Mouse (Mus musculus): Measurements from ENCODE around the gene Nagpa. TPM values are rescaled to one million over a fixed set of nuclear protein-coding genes. Genes with fewer than 3 reads are reported as not detected.
"Not testable (repeated sequence)": the region's sequence is repeated elsewhere in the genome, so short reads cannot be mapped to it uniquely, and the experiment has no call there.

Gene Nagpa
- polyA plus RNA-seq, 1 experiment from 2014 or later: 8.9 TPM

DNA sequence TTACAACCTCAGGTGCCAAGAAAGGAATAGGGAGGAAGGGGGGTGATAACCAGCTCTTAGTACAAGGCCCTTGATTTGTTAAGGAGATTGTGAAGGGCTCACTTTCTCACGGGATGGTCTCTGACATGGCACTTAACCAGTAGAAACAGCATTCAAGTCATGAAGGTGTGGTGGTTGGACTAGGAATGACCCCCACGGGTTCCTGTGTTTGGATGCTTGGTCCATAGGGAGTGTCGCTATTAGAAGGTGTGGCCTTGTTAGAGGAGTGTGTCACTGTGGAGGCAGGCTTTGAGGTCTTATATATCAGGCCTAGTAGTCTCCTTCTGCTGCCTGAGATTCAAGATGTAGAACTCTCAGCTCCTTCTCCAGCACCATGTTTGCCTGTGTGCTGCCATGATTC, 24.3 kb upstream of the Nagpa start:
- not testable (repeated sequence) for H3K4me1 ChIP-seq (ENCODE audit: control insufficient read depth, insufficient read depth, low read length); H3K27me3 ChIP-seq (ENCODE audit: control insufficient read depth, insufficient read depth, low read length); H3K4me3 ChIP-seq (ENCODE audit: low read depth, low read length); H3K4me2 ChIP-seq (ENCODE audit: low read depth, low read length); H3K27ac ChIP-seq (ENCODE audit: low read depth, low read length); H3K9ac ChIP-seq (replicated peaks; ENCODE audit: low read depth, low read length); H3K9me3 ChIP-seq (ENCODE audit: control insufficient read depth, low read length); ATAC-seq (ENCODE audit: low read depth); H3K36me3 ChIP-seq (ENCODE audit: control insufficient read depth, insufficient read depth, low read length)
- 80% methylated on average over 3 of the region's 3 CpGs for WGBS

DNA sequence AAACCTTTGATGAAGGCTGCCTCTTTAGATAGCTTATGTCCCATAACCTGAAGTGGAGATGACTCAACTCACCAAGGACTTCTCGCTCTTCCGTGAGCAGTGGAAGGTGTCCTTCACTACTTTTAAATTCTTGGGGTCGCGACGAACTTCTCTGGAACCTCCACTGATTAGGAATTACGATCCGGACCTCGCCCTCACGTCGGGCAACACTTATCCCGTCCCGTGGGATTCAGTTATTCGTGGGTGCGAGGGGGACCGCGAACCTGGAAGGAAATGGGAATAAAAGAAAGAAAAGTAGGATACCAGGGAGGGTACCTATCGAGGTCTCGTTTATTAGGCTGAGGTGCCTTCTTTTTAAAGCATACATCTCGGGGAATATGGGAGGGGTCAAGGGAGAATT, 23.7 kb upstream of the Nagpa start:
- H3K4me2 ChIP-seq (ENCODE audit: low read depth, low read length); H3K36me3 ChIP-seq (ENCODE audit: control insufficient read depth, insufficient read depth, low read length); ATAC-seq (ENCODE audit: low read depth); H3K4me3 ChIP-seq (ENCODE audit: low read depth, low read length); H3K9me3 ChIP-seq (ENCODE audit: control insufficient read depth, low read length); H3K4me1 ChIP-seq (ENCODE audit: control insufficient read depth, insufficient read depth, low read length); H3K9ac ChIP-seq (replicated peaks; ENCODE audit: low read depth, low read length); H3K27me3 ChIP-seq (ENCODE audit: control insufficient read depth, insufficient read depth, low read length); H3K27ac ChIP-seq (ENCODE audit: low read depth, low read length): not testable (repeated sequence)
- WGBS: 86% methylated on average over 19 of the region's 19 CpGs

DNA sequence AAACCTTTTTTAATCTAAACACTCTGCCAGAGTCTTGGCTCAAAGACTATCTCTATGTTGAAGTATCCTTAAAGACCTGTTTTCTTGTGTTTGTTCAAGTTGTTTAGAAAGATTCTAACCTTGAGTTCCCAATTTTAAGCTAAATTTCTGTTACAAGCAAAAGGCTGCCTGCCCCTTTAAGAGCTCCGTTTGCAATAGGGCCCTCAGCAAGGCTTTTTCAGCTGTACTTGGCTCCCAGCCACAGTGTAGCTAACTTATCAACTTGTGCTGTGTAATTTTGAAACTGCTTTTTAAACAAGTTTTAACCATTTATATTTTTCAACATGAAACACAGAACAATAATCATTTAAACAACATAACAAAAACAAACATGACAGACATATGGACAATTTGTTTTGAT, 22.7 kb upstream of the Nagpa start:
- not testable (repeated sequence) for H3K9ac ChIP-seq (replicated peaks; ENCODE audit: low read depth, low read length); H3K36me3 ChIP-seq (ENCODE audit: control insufficient read depth, insufficient read depth, low read length); H3K4me2 ChIP-seq (ENCODE audit: low read depth, low read length); H3K4me1 ChIP-seq (ENCODE audit: control insufficient read depth, insufficient read depth, low read length); H3K27ac ChIP-seq (ENCODE audit: low read depth, low read length); H3K27me3 ChIP-seq (ENCODE audit: control insufficient read depth, insufficient read depth, low read length); H3K9me3 ChIP-seq (ENCODE audit: control insufficient read depth, low read length); H3K4me3 ChIP-seq (ENCODE audit: low read depth, low read length); ATAC-seq (ENCODE audit: low read depth)
- WGBS: 11% methylated on average over 1 of the region's 1 CpGs

DNA sequence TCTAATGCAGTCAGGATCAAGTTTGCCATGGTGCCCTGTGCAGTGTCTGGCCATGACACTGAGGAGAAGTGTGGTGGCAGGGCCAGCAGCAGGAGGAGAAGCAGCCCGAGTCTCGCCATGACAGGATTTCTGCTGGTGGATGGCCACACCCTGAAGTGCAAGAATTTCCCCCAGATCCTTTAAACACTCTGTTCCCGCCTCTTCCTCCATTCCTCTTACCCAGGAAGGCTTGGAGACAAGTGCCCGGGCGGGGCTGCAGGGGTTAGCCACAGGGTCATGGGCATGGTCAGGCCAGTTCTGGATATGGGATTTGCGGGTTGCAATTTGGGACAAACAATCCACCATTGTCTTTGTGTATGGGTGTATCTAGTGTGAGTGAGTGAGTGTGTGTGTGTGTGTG, 18.3 kb upstream of the Nagpa start, which contains the start of gene AU021092:
Gene AU021092 (minus strand): TSS at position 160 of the 400 bp plus-strand sequence.
- H3K4me2 ChIP-seq (ENCODE audit: low read depth, low read length): no peak within 1 kb of the TSS
- WGBS: 79% methylated on average over 6 of the region's 6 CpGs
- no peak within 1 kb of the TSS for H3K27ac ChIP-seq (ENCODE audit: low read depth, low read length)
- no peaks in the 10 kb centered on the region for H3K9me3 ChIP-seq (ENCODE audit: control insufficient read depth, low read length)
- no peaks in the 10 kb centered on the region for H3K4me1 ChIP-seq (ENCODE audit: control insufficient read depth, insufficient read depth, low read length)
- no peak within 1 kb of the TSS for H3K9ac ChIP-seq (replicated peaks; ENCODE audit: low read depth, low read length)
- H3K27me3 ChIP-seq (ENCODE audit: control insufficient read depth, insufficient read depth, low read length): no peaks in the 10 kb centered on the region
- no peak for ATAC-seq (ENCODE audit: low read depth)
- H3K4me3 ChIP-seq (ENCODE audit: low read depth, low read length): no peak within 1 kb of the TSS
- no peaks in the 10 kb centered on the region for H3K36me3 ChIP-seq (ENCODE audit: control insufficient read depth, insufficient read depth, low read length)

- Histone ChIP-seq H3K4me3 (ENCODE audit: low read depth, low read length) (no peak overlapping the region), H3K4me1 (ENCODE audit: control insufficient read depth, insufficient read depth, low read length) (no peaks in the 10 kb centered on the region), H3K36me3 (ENCODE audit: control insufficient read depth, insufficient read depth, low read length) (no peaks in the 10 kb centered on the region), H3K9ac (replicated peaks; ENCODE audit: low read depth, low read length) (no peak overlapping the region), H3K27ac (ENCODE audit: low read depth, low read length) (no peak overlapping the region), H3K27me3 (ENCODE audit: control insufficient read depth, insufficient read depth, low read length) (no peaks in the 10 kb centered on the region), H3K9me3 (ENCODE audit: control insufficient read depth, low read length) (no peaks in the 10 kb centered on the region), H3K4me2 (ENCODE audit: low read depth, low read length) (no peak overlapping the region)
- 54% methylated on average over 4 of the region's 4 CpGs for WGBS
- no peak for ATAC-seq (ENCODE audit: low read depth)
These were observed 17.6 kb upstream of the Nagpa start for GRCm38 (mm10) chr16:5221403-5221802.

DNA sequence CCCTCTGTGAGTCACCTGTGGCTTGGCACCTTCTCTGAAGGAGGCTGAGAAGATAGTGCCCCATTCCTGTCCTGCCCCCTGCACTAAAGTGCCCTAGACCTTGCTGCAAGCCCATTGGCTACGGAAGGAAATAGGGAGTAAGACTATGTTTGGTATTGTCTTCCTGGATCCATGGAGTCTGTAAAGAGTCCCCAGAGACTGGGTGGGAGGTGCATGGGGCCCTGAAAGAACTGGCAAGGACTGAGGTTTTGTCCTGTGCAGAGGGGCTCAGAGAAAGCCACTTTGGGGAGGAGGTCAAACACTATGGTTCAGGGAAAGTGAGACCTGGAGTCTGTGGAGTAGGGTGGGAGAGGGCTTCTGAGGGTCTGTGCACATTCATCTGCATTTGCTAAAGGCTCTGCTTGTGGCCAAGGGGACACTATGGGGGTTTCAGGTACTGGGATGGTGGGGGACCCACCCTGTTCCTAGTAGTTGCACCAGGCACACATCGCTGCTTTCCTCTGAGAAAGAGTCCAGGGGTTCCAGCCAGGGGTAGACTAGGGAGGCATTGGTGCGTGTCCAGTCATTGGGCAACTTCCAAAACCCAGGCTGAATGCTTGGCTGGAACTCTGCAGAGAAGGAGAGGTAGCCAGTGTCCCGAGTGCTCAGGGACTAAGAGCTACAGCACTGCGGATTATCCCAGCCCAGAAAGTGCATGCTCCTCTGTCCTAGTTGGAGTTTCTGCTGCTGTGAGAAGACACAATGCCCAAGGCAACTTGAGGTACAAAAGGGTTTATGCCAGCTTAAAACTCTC, 13.7 kb upstream of the Nagpa start:
- Histone ChIP-seq H3K27me3 (ENCODE audit: control insufficient read depth, insufficient read depth, low read length) (no peaks in the 10 kb centered on the region), H3K27ac (ENCODE audit: low read depth, low read length) (no peak overlapping the region), H3K36me3 (ENCODE audit: control insufficient read depth, insufficient read depth, low read length) (no peaks in the 10 kb centered on the region), H3K4me1 (ENCODE audit: control insufficient read depth, insufficient read depth, low read length) (no peaks in the 10 kb centered on the region), H3K9ac (replicated peaks; ENCODE audit: low read depth, low read length) (no peak overlapping the region), H3K4me2 (ENCODE audit: low read depth, low read length) (no peak overlapping the region), H3K4me3 (ENCODE audit: low read depth, low read length) (no peak overlapping the region), H3K9me3 (ENCODE audit: control insufficient read depth, low read length) (no peaks in the 10 kb centered on the region)
- 73% methylated on average over 5 of the region's 5 CpGs for WGBS
- no peak for ATAC-seq (ENCODE audit: low read depth)

GRCm38 (mm10) chr16:5216686-5217085, 12.9 kb upstream of the Nagpa start:
- Histone ChIP-seq H3K27ac (ENCODE audit: low read depth, low read length) (no peak overlapping the region), H3K4me2 (ENCODE audit: low read depth, low read length) (no peak overlapping the region), H3K9ac (replicated peaks; ENCODE audit: low read depth, low read length) (no peak overlapping the region), H3K27me3 (ENCODE audit: control insufficient read depth, insufficient read depth, low read length) (no peaks in the 10 kb centered on the region), H3K9me3 (ENCODE audit: control insufficient read depth, low read length) (no peaks in the 10 kb centered on the region), H3K4me1 (ENCODE audit: control insufficient read depth, insufficient read depth, low read length) (no peaks in the 10 kb centered on the region), H3K36me3 (ENCODE audit: control insufficient read depth, insufficient read depth, low read length) (no peaks in the 10 kb centered on the region), H3K4me3 (ENCODE audit: low read depth, low read length) (no peak overlapping the region)
- no peak for ATAC-seq (ENCODE audit: low read depth)
- WGBS: 75% methylated on average over 6 of the region's 6 CpGs

- H3K9me3 ChIP-seq (ENCODE audit: control insufficient read depth, low read length): no peaks in the 10 kb centered on the region
- ATAC-seq (ENCODE audit: low read depth): no peak
- H3K27me3 ChIP-seq (ENCODE audit: control insufficient read depth, insufficient read depth, low read length): no peaks in the 10 kb centered on the region
- no peak overlapping the region for H3K4me3 ChIP-seq (ENCODE audit: low read depth, low read length)
- H3K4me2 ChIP-seq (ENCODE audit: low read depth, low read length): no peak overlapping the region
- H3K9ac ChIP-seq (replicated peaks; ENCODE audit: low read depth, low read length): no peak overlapping the region
- H3K36me3 ChIP-seq (ENCODE audit: control insufficient read depth, insufficient read depth, low read length): no peaks in the 10 kb centered on the region
- 88% methylated on average over 2 of the region's 2 CpGs for WGBS
- H3K4me1 ChIP-seq (ENCODE audit: control insufficient read depth, insufficient read depth, low read length): no peaks in the 10 kb centered on the region
- no peak overlapping the region for H3K27ac ChIP-seq (ENCODE audit: low read depth, low read length)
These were observed 10.3 kb upstream of the Nagpa start for GRCm38 (mm10) chr16:5214126-5214525.

GRCm38 (mm10) chr16:5212150-5212549, 8.3 kb upstream of the Nagpa start:
- 78% methylated on average over 3 of the region's 3 CpGs for WGBS
- Histone ChIP-seq H3K4me1 (ENCODE audit: control insufficient read depth, insufficient read depth, low read length) (no peaks in the 10 kb centered on the region), H3K27me3 (ENCODE audit: control insufficient read depth, insufficient read depth, low read length) (no peaks in the 10 kb centered on the region), H3K9me3 (ENCODE audit: control insufficient read depth, low read length) (no peaks in the 10 kb centered on the region), H3K27ac (ENCODE audit: low read depth, low read length) (no peak overlapping the region), H3K4me3 (ENCODE audit: low read depth, low read length) (no peak overlapping the region), H3K4me2 (ENCODE audit: low read depth, low read length) (no peak overlapping the region), H3K36me3 (ENCODE audit: control insufficient read depth, insufficient read depth, low read length) (no peaks in the 10 kb centered on the region), H3K9ac (replicated peaks; ENCODE audit: low read depth, low read length) (no peak overlapping the region)
- no peak for ATAC-seq (ENCODE audit: low read depth)
